Mouse (Mus musculus) small intestine, adult 2 months (tissue): Measurements from ENCODE around the gene Rpl23. TPM values are rescaled to one million over a fixed set of nuclear protein-coding genes. Genes with fewer than 3 reads are reported as not detected.
A peak's percentile ranks its signal among the peaks of the same experiment; 100 is the strongest.

Source experiments
- H3K27ac ChIP-seq: fragments of 200-500 bp; 2 replicates; pipeline ENCODE4 v1.5.1; 2012; ENCODE audit warnings: low read depth, low read length, control low read depth, inconsistent platforms; ENCODE audit not compliant: insufficient read depth
- H3K27me3 ChIP-seq: fragments of 200-500 bp; 2 replicates; pipeline ENCODE4 v1.6.1; 2012; ENCODE audit warnings: mild to moderate bottlenecking, moderate library complexity, low read length, inconsistent platforms; ENCODE audit not compliant: control insufficient read depth, insufficient read depth
- H3K36me3 ChIP-seq: fragments of 200-500 bp; 2 replicates; pipeline ENCODE4 v1.6.1; 2012; ENCODE audit warnings: mild to moderate bottlenecking, low read length, control low read depth, inconsistent platforms; ENCODE audit not compliant: control insufficient read depth, insufficient read depth
- H3K4me1 ChIP-seq: fragments of 200-500 bp; 2 replicates; pipeline ENCODE4 v1.6.1; 2012; ENCODE audit warnings: low read length, inconsistent platforms, mixed read lengths; ENCODE audit not compliant: control insufficient read depth, insufficient read depth, insufficient read length
- H3K4me3 ChIP-seq: fragments of 200-500 bp; 2 replicates; pipeline ENCODE4 v1.5.1; 2012; ENCODE audit warnings: low read depth, mild to moderate bottlenecking, control low read depth, inconsistent platforms, low read length, moderate library complexity
- CTCF ChIP-seq: fragments of 200-500 bp; IDR thresholded peaks from 2 replicates; pipeline ENCODE4 v1.5.1; 2012; ENCODE audit warnings: low read depth, mild to moderate bottlenecking, control low read depth, inconsistent platforms, low read length, moderate library complexity, mixed read lengths; ENCODE audit not compliant: insufficient replicate concordance, insufficient read length; ENCODE audit errors: extremely low read depth
- POLR2A ChIP-seq: fragments of 200-500 bp; IDR thresholded peaks from 2 replicates; pipeline ENCODE4 v1.6.1; 2012; ENCODE audit warnings: low read depth, mild to moderate bottlenecking, control low read depth, inconsistent platforms, low read length, moderate library complexity
- whole genome bisulfite sequencing: fragments of 180-500 bp; shearing (Covaris S2); methylation state at CpG from one replicate; pipeline ENCODE4 v1.1.7; 2018; 5-methylcytosine and 5-hydroxymethylcytosine counted together
- polyA plus RNA-seq: library from polyadenylated mRNA; depleted of rRNA; stranded (reverse); fragments of >200 nt; gene quantifications from 2 replicates; pipeline ENCODE4 v1.2.3, GENCODE M21; 2012

Rpl23 gene
- polyA plus RNA-seq, 1 experiment, result 22.0 TPM

DNA sequence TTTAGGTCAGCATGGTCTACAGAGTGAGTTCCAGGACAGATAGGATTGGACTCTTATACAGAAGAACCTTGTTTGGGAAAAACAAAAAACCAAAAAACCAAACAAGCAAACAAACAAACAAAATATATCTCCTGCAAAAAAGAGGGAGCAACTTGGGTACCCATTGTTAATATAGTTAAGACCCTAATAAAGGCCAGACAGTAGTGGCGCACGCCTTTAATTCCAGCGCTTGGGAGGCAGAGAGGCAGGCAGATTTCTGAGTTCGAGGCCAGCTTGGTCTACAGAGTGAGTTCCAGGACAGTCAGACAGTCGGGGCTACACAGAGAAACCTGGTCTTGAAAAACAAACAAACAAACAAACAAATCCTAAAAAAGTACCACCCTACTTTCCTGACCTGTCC is 7.5 kb upstream of the Rpl23 start:
- TF ChIP-seq CTCF (no peak), POLR2A (no peak)
- Histone ChIP-seq H3K27ac (no peak overlapping the region), H3K27me3 (no peaks in the 10 kb centered on the region; the same call in 1 of the 2 replicates), H3K4me3 (no peak overlapping the region), H3K4me1 (no peaks in the 10 kb centered on the region), H3K36me3 (no peaks in the 10 kb centered on the region)
- 84% methylated on average over 5 of the region's 5 CpGs for WGBS

DNA sequence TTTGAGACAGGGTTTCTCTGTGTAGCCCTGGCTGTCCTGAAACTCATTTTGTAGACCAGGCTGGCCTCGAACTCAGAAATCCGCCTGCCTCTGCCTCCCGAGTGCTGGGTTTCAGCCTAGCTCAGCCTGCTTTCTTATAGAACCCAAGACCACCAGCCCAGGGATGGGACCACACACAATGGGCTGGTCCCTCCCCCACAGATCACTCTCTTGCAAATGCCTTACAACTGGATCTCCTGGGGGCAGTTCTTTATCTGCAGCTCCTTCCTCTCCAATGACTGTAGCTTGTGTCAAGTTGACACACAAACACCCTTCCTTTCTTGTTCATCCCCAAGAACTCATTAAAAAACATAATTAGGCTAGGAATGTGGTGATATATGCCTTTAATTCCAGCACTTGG is 5.7 kb upstream of the Rpl23 start:
- no peaks in the 10 kb centered on the region for H3K4me1 ChIP-seq
- no peaks in the 10 kb centered on the region for H3K36me3 ChIP-seq
- no peaks in the 10 kb centered on the region; the same call in 1 of the 2 replicates for H3K27me3 ChIP-seq
- WGBS, result 92% methylated on average over 3 of the region's 3 CpGs
- H3K27ac ChIP-seq, result no peak overlapping the region
- H3K4me3 ChIP-seq, result no peak overlapping the region
- TF ChIP-seq POLR2A (no peak), CTCF (no peak)

DNA sequence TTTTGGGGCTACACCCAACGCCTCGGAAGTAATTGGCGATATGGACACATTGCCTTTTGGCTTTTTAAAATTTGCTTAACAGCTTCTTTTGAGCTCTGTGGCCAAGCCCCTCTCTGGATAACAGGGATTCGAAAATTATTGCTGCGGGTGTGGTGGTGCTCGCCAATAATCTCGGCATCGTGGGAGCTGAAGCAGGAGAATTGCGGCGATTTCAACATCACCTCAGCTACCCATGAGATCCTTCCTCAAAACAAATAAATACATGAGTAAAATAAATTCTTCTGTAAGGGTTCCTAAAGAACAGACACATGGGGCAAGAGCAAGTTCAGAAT is 293 bp upstream of the Rpl23 start:
- TF ChIP-seq CTCF, result 0 out of 2 replicates have a peak, but pooled peaks have one; percentile 6
- no peak for TF ChIP-seq POLR2A
- Histone ChIP-seq H3K27ac (peak overlapping the region; percentile 45; the same call in 1 of the 2 replicates), H3K4me3 (peak overlapping the region; percentile 96), H3K27me3 (no peaks in the 10 kb centered on the region), H3K4me1 (peaks cover 10% of the 10 kb centered on the region; the same call in 1 of the 2 replicates), H3K36me3 (peaks cover 30% of the 10 kb centered on the region)
- 1% methylated on average over 10 of the region's 10 CpGs for WGBS

DNA sequence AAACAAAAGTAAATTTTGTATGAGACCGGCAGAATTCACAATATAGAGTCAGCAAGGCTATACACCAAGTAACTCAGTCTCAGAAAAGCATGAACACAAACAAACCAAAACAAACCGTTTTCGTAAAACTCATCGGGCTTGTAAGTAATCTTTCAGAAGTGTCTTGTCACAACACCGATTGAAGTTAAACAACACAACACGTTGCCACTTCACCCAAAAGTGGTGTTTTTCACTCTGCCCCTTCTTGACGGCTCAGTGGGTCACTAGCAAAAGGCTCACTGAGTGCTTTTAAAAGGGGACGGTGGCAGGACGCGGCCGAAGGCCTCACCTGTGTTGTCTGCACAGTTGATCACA is 782 bp downstream of the Rpl23 start:
- H3K27ac ChIP-seq, result peak overlapping the region; percentile 60; the same call in 1 of the 2 replicates
- H3K4me1 ChIP-seq, result peaks cover 10% of the 10 kb centered on the region; the same call in 1 of the 2 replicates
- H3K36me3 ChIP-seq, result peaks cover 40% of the 10 kb centered on the region
- peak overlapping the region; percentile 96 for H3K4me3 ChIP-seq
- H3K27me3 ChIP-seq, result no peaks in the 10 kb centered on the region
- WGBS, result 2% methylated on average over 11 of the region's 11 CpGs
- no peak for TF ChIP-seq CTCF

DNA sequence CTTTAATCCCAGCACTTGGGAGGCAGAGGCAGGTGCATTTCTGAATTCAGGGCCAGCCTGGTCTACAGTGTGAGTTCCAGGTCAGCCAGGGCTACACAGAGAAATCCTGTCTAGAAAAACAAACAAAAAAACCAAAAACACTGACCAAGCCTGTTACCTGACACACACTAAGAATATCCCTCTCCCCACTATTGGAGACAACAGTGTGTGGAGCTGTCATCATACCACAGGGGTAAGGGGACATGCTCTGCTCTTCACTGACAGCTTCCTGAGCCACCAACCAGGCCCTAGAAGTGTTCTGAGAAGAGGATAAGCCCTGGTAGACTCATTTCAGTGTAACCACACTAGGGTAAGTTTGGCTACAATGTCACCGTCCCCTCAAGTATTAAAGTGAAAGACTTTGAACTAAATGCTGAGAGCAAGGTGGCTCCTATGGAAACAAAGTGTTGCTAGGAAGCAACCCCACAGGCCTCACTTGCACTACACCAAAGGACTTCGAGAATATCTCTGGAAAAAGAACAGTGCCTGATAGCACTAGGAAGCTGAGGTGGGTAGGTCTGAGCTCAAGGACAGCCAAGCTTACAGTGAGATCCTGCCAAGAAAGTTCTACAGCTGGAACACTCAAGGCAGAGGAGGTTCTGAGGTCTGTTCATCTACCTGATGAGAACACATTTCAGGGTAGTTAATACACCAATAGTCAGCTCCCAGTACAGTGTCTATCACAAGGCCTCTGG is 2.1 kb downstream of the Rpl23 start:
- no peak overlapping the region for H3K27ac ChIP-seq
- WGBS, result 37% methylated on average over 2 of the region's 2 CpGs
- H3K36me3 ChIP-seq, result peaks cover 45% of the 10 kb centered on the region
- H3K4me1 ChIP-seq, result peaks cover 10% of the 10 kb centered on the region; the same call in 1 of the 2 replicates
- TF ChIP-seq CTCF (no peak), POLR2A (no peak)
- no peaks in the 10 kb centered on the region for H3K27me3 ChIP-seq
- no peak overlapping the region for H3K4me3 ChIP-seq

DNA sequence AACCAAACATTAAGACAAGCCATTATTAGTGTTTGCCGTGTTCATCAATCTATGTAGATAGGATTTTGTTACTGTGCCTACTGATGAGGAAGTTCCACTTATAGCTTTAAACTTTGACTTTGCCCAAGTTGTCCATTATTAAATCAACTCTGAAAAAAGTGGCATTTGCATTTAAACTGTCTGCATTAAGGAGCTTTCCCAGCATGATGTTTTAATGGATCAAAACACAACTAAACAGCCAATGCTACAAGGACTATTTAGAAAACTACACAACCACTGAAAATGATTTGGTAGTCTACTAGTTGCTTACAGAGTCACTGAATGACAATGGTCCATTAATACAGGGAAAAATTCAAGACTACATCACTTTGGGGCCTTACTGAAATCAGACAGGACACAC is 3.3 kb downstream of the Rpl23 start:
- Histone ChIP-seq H3K27me3 (no peaks in the 10 kb centered on the region), H3K4me1 (peaks cover 10% of the 10 kb centered on the region; the same call in 1 of the 2 replicates), H3K4me3 (no peak overlapping the region), H3K27ac (no peak overlapping the region), H3K36me3 (peaks cover 45% of the 10 kb centered on the region)
- no peak for TF ChIP-seq CTCF
- TF ChIP-seq POLR2A, result no peak
- WGBS, result 50% methylated on average over 1 of the region's 1 CpGs

DNA sequence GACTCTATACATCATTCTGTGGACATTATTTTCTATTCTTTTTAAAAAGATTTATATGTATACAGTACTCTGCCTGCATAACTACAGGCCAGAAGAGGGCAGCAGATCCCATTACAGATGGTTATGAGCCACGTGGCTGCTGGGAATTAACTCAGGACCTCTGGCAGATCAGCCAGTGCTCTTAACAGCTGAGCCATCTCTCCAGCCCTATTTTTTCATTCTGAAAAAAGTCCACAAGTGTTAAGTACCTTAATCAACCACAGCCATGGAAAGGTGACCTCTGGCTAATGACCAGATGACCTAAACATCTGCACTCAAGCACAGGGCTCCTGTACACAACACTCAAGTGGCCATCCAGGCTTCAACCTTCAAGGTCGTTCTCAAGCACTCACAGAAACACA is 5.1 kb downstream of the Rpl23 start:
- 43% methylated on average over 2 of the region's 2 CpGs for WGBS
- H3K4me3 ChIP-seq, result no peak overlapping the region
- TF ChIP-seq POLR2A, result no peak
- peak; percentile 10; the same call in 1 of the 2 replicates for TF ChIP-seq CTCF
- H3K4me1 ChIP-seq, result peaks cover 10% of the 10 kb centered on the region; the same call in 1 of the 2 replicates
- H3K27ac ChIP-seq, result no peak overlapping the region
- peaks cover 45% of the 10 kb centered on the region for H3K36me3 ChIP-seq
- H3K27me3 ChIP-seq, result no peaks in the 10 kb centered on the region
